Mouse (Mus musculus) limb, embryonic 14.5 days (tissue): ENCODE measurements around the gene Peak1. TPM values are rescaled to one million over a fixed set of nuclear protein-coding genes. Genes with fewer than 3 reads are reported as not detected.

ENCODE experiments used
- ATAC-seq: fragments of 200-750 bp; cut with Nextera tagmentation; 2 replicates; pipeline ENCODE4 v1.8.0; 2017; ENCODE audit warnings: low read depth, moderate number of reproducible peaks, moderate TSS enrichment; ENCODE audit not compliant: low FRiP score
- DNase-seq: peaks from one replicate; pipeline ENCODE4 v3.0.0-alpha.2; 2015; ENCODE audit warnings: low spot score
- H3K27ac ChIP-seq: fragments of 300-500 bp; sonication (generic); replicated peaks from 2 replicates; pipeline ENCODE4 v1.5.1; 2014; ENCODE audit warnings: low read depth, mild to moderate bottlenecking, low read length, moderate library complexity, mixed read lengths
- H3K27me3 ChIP-seq: fragments of 300-500 bp; sonication (generic); 2 replicates; pipeline ENCODE4 v1.6.1; 2014; ENCODE audit warnings: low read length, mixed read lengths; ENCODE audit not compliant: control insufficient read depth, insufficient read depth
- H3K36me3 ChIP-seq: fragments of 300-500 bp; sonication (generic); 2 replicates; pipeline ENCODE4 v1.6.1; 2014; ENCODE audit warnings: mild to moderate bottlenecking, low read length, moderate library complexity, mixed read lengths; ENCODE audit not compliant: control insufficient read depth, insufficient read depth
- H3K4me1 ChIP-seq: fragments of 300-500 bp; sonication (generic); 2 replicates; pipeline ENCODE4 v1.6.1; 2014; ENCODE audit warnings: antibody characterized with exemption, low read length, mixed read lengths; ENCODE audit not compliant: control insufficient read depth, insufficient read depth
- H3K4me2 ChIP-seq: fragments of 300-500 bp; sonication (generic); replicated peaks from 2 replicates; pipeline ENCODE4 v1.6.1; 2014; ENCODE audit warnings: low read depth, mild to moderate bottlenecking, low read length, moderate library complexity; ENCODE audit not compliant: severe bottlenecking
- H3K4me3 ChIP-seq: fragments of 300-500 bp; sonication (generic); replicated peaks from 2 replicates; pipeline ENCODE4 v1.5.1; 2014; ENCODE audit warnings: low read length
- H3K9ac ChIP-seq: fragments of 300-500 bp; sonication (generic); 2 replicates; pipeline ENCODE4 v1.6.1; 2014; ENCODE audit warnings: mild to moderate bottlenecking, low read depth, low read length, moderate library complexity; ENCODE audit not compliant: severe bottlenecking
- H3K9me3 ChIP-seq: fragments of 300-500 bp; sonication (generic); 2 replicates; pipeline ENCODE4 v1.6.1; 2016; ENCODE audit warnings: low read length; ENCODE audit not compliant: control insufficient read depth
- POLR2A ChIP-seq: fragments of 200-500 bp; IDR thresholded peaks from 2 replicates; pipeline ENCODE4 v1.8.0; 2012; ENCODE audit warnings: inconsistent platforms, mild to moderate bottlenecking, moderate library complexity, borderline replicate concordance; ENCODE audit not compliant: insufficient read depth, insufficient read length; ENCODE audit errors: extremely low read depth
- WGBS: fragments of 180-500 bp; shearing (Covaris S2); extraction: QIAGEN DNeasy Blood & Tissue Kit; methylation state at CpG from one replicate; pipeline ENCODE4 v1.1.7; 2014; 5-methylcytosine and 5-hydroxymethylcytosine counted together
- microRNA-seq: library from miRNA; unstranded; fragments of <30 nt; microRNA quantifications from one replicate; pipeline ENCODE4, GENCODE M21; 2016
- polyA plus RNA-seq, 2 experiments: library from polyadenylated mRNA; depleted of rRNA in 1 of 2; stranded (reverse) in 1 of 2; unstranded in 1 of 2; fragments of >200 nt; fragmentation: Nextera tagmentation in 1 of 2; extraction: Ambion mirVana in 1 of 2; gene quantifications; 2 replicates each; pipeline versions ENCODE4 v1.2.1 to v1.2.3; 2012 to 2014

The Peak1 gene
- polyA plus RNA-seq, 2 experiments, result 11.5 to 18.3 TPM

DNA sequence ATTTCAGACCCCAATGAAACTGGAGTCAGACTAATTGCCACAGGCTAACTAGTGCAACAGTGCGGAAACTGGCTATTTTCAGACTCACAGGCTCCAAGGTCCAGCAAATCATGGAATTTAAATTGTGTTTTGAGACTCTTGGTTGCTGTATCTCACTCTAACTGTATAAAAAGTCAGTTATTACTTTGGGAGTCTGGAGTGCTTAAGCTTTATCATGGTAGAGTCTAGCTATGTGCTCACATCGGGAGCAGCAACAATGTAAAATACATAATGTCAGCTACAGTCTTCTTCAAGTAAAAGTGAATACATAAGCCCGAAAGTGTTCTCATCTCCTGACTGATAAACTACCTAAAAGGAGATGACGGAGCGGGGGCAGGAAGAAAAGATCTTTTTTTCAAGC, 263.3 kb downstream of the Peak1 start:
- Histone ChIP-seq H3K36me3 (0 out of 2 replicates have a peak, but pooled peaks cover 4% of the 10 kb centered on the region), H3K4me3 (no peak overlapping the region), H3K27me3 (no peaks in the 10 kb centered on the region), H3K9ac (no peak overlapping the region), H3K4me1 (peaks cover 21% of the 10 kb centered on the region), H3K27ac (no peak overlapping the region), H3K4me2 (no peak overlapping the region), H3K9me3 (no peaks in the 10 kb centered on the region)
- WGBS, result 95% methylated on average over 5 of the region's 5 CpGs
- ATAC-seq (no peak), DNase-seq (no peak)
- no peak for TF ChIP-seq POLR2A

DNA sequence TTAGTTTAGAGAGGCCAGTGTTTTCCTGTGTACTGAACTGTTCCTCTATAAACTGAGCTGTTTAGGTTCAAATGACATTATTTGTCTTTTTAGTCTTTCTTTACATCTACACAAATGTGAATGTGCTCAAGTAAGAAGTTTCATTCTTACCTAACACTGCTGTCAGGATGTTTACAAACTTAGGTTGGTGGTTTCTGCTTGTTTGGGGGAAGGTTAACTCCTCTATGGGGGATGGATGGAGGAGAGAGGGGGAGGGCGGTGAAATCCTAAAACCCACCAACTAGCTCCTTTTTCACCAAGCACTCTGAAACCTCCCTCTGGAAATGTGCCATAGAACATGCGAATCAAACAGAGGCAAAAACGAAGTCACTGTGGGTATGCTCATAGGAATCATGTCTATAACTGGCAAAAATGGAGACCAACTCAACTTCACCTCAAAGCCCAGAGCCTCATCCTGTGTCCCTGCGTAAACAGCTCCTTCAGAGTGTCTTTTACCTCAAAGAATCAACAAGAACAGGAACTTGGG, 265.3 kb downstream of the Peak1 start:
- Histone ChIP-seq H3K27ac (0 out of 2 replicates have a peak overlapping the region, but pooled peaks have one; percentile 26), H3K4me2 (no peak overlapping the region), H3K27me3 (no peaks in the 10 kb centered on the region), H3K4me1 (peaks cover 8% of the 10 kb centered on the region; the same call in 1 of the 2 replicates), H3K4me3 (no peak overlapping the region), H3K36me3 (peaks cover 5% of the 10 kb centered on the region; the same call in 1 of the 2 replicates), H3K9ac (no peak overlapping the region), H3K9me3 (no peaks in the 10 kb centered on the region)
- ATAC-seq, result no peak
- WGBS, result 74% methylated on average over 4 of the region's 4 CpGs
- no peak for TF ChIP-seq POLR2A
- no peak for DNase-seq

DNA sequence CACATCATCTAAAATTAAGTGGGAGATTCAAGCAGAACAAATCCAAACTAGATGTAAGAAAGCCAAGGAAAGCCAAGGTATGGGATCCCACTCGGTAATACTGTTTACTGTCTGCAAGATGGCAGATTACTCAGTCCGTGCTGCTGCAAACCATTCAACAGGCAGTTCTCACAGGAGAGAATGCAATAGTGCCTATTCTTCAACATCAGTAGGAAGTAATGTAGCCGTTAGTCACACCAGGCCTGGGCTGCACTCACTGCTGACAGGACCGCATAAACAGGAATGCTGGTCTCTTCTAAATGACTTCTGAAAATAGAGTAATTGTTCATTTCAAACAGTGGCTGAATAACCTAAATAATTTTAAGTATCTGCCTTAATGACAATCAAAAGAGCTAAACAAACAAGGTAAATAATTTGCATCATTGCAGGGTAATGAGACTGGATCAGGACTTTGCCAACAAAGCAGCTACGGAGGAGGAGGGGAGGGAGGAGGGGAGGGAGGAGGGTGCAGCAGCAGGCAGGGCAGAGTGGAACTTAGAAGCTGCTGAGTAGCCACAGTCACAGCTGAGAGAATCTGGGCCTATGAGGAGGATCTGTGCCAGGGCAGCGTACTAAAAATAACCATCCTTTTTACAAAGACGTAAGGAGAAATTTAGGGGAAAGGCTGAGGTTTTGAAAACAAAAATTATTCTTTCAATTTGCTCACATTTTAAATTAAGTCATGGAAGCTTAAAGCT, 266.0 kb downstream of the Peak1 start:
- H3K4me1 ChIP-seq, result peaks cover 8% of the 10 kb centered on the region; the same call in 1 of the 2 replicates
- DNase-seq (peak; percentile 25), ATAC-seq (no peak)
- H3K36me3 ChIP-seq, result peaks cover 12% of the 10 kb centered on the region
- H3K4me2 ChIP-seq, result no peak overlapping the region
- 55% methylated on average over 7 of the region's 7 CpGs for WGBS
- H3K4me3 ChIP-seq, result no peak overlapping the region
- H3K27ac ChIP-seq, result 0 out of 2 replicates have a peak overlapping the region, but pooled peaks have one; percentile 8
- no peak overlapping the region for H3K9ac ChIP-seq
- no peak for TF ChIP-seq POLR2A
- no peaks in the 10 kb centered on the region for H3K27me3 ChIP-seq
- no peaks in the 10 kb centered on the region for H3K9me3 ChIP-seq

Small RNA genes lying within 50 kb of the gene (microRNA-seq; reads per million reads assigned to microRNA genes)
- gene Gm24270, result not detected

Other genes starting within 250 kb of the Peak1 start
- 71.5 and 81.8 TPM in 2 replicates for gene Hmg20a, start 542 bp upstream of the Peak1 start, polyA plus RNA-seq (2012; rRNA removed)
- 58.5 and 66.8 TPM in 2 replicates for gene Hmg20a, start 542 bp upstream of the Peak1 start, polyA plus RNA-seq (2014; fragmentation: Nextera tagmentation; extraction: Ambion mirVana)